ENCODE assay signal across 15 mouse cellular contexts in genomic region chr1:85809256-85809655, GRCm38 (mm10). TPM values are rescaled to one million over a fixed set of nuclear protein-coding genes. Genes with fewer than 3 reads are reported as not detected.
DNase-seq lines count a peak whose midpoint lies in the region; TF ChIP-seq lines count a peak whose summit lies in the region.
"Had no signal": no experiment of that assay in that cellular context is flagged by ENCODE, and none has a peak within 500 bp of the region (broad histone marks: within the 10 kb centered on the region; RNA-seq: fewer than 3 reads in every experiment).

No protein-coding gene starts in this region.

- no peak for DNase-seq in kidney, adult 2 months
- DNase-seq in kidney, adult 8-10 months, result no peak
- peak; percentile 36 for DNase-seq in splenic B cell, adult 2 months (ENCODE audit: low read depth, low spot score)
- DNase-seq in thymus, postnatal 0 days (ENCODE audit: low spot score), result no peak
- DNase-seq in kidney, postnatal 4 days, result no peak
- DNase-seq: adrenal gland, postnatal 10 days; cerebellum, adult 8-10 months; embryo, embryonic 11 days; forebrain, postnatal 0 days; liver, postnatal 0 days had no signal

- TF ChIP-seq CTCF in kidney, adult 2 months (conservative IDR thresholded peaks at IDR 0.05; ENCODE audit: insufficient read depth, insufficient read length, low read depth, low read length), result no peak
- TF ChIP-seq CTCF in bone marrow macrophage, adult 2 months (IDR thresholded peaks at IDR 0.05; ENCODE audit: low read depth, low read length), result no peak
- no peak for TF ChIP-seq CTCF in embryonic fibroblast, embryonic 13.5 days (IDR thresholded peaks at IDR 0.05; ENCODE audit: borderline replicate concordance, insufficient read depth, low read length)

- no peak for TF ChIP-seq POLR2A in kidney, adult 2 months (IDR thresholded peaks at IDR 0.05; ENCODE audit: low read depth, low read length)
- no peak for TF ChIP-seq POLR2A in bone marrow macrophage, adult 2 months (IDR thresholded peaks at IDR 0.05; ENCODE audit: borderline replicate concordance, low read depth, low read length)
- no peak for TF ChIP-seq POLR2A in embryonic fibroblast, embryonic 13.5 days (IDR thresholded peaks at IDR 0.05; ENCODE audit: low read depth, low read length)

- no peaks in the 10 kb centered on the region for H3K36me3 ChIP-seq in kidney, adult 2 months (ENCODE audit: control insufficient read depth, insufficient read depth, low read length)
- H3K36me3 ChIP-seq in splenic B cell, adult 2 months (ENCODE audit: control insufficient read depth, insufficient read depth, low read length, poor library complexity, severe bottlenecking), result 0 out of 2 replicates have a peak, but pooled peaks cover 3% of the 10 kb centered on the region
- H3K36me3 ChIP-seq: limb, embryonic 13.5 days had no signal

- 0 out of 2 replicates have a peak overlapping the region, but pooled peaks have one; percentile 55 for H3K27ac ChIP-seq in kidney, adult 2 months (ENCODE audit: insufficient read depth, low read depth, low read length)
- peak overlapping the region; percentile 87 for H3K27ac ChIP-seq in bone marrow macrophage, adult 2 months (ENCODE audit: insufficient read depth, low read depth, low read length)
- peak overlapping the region; percentile 11; the same call in 1 of the 2 replicates for H3K27ac ChIP-seq in embryonic fibroblast, embryonic 13.5 days (ENCODE audit: insufficient read depth, low read length)
- H3K27ac ChIP-seq: hindbrain, postnatal 0 days; left cerebral cortex, adult 2 months; limb, embryonic 13.5 days had no signal

- H3K27me3 ChIP-seq in kidney, adult 2 months (replicated peaks; ENCODE audit: control insufficient read depth, insufficient read depth, low read length), result no peaks in the 10 kb centered on the region
- H3K27me3 ChIP-seq in splenic B cell, adult 2 months (ENCODE audit: control insufficient read depth, insufficient read depth, low read length, poor library complexity, severe bottlenecking), result no peaks in the 10 kb centered on the region
- H3K27me3 ChIP-seq: limb, embryonic 13.5 days had no signal

- H3K4me3 ChIP-seq in kidney, adult 2 months (ENCODE audit: insufficient read depth, low read depth, low read length), result no peak overlapping the region
- H3K4me3 ChIP-seq in bone marrow macrophage, adult 2 months (ENCODE audit: insufficient read depth, low read length), result peak overlapping the region; percentile 10; the same call in 1 of the 2 replicates
- no peak overlapping the region for H3K4me3 ChIP-seq in embryonic fibroblast, embryonic 13.5 days (ENCODE audit: insufficient read depth, low read length)
- H3K4me3 ChIP-seq: left cerebral cortex, adult 2 months; limb, embryonic 13.5 days had no signal

- 64% methylated on average over 4 of the region's 4 CpGs for WGBS in kidney, adult 2 months

- peaks cover 35% of the 10 kb centered on the region for H3K4me1 ChIP-seq in kidney, adult 2 months (ENCODE audit: control insufficient read depth, insufficient read depth, low read length)
- H3K4me1 ChIP-seq in bone marrow macrophage, adult 2 months (ENCODE audit: control insufficient read depth, insufficient read depth, low read length), result peaks cover 53% of the 10 kb centered on the region
- H3K4me1 ChIP-seq in embryonic fibroblast, embryonic 13.5 days (ENCODE audit: control insufficient read depth, insufficient read depth, low read length), result peaks cover 3% of the 10 kb centered on the region; the same call in 1 of the 2 replicates

RNA-seq across cellular contexts. Expression of gene Cab39, which starts 16.0 kb away (rescaled TPM):
- 38.1 and 41.8 TPM in 2 replicates for polyA plus RNA-seq in kidney, adult 2 months (2012; rRNA removed)
- 110 and 119 TPM in 2 replicates for polyA plus RNA-seq in bone marrow macrophage, adult 2 months (2012; ENCODE audit: insufficient read depth, insufficient read length, missing spikeins)
- 72.4 and 72.7 TPM in 2 replicates for polyA plus RNA-seq in embryonic fibroblast, embryonic 13.5 days (2011; ENCODE audit: insufficient read length, low read depth, missing spikeins)
- 41.1 and 49.2 TPM in 2 replicates for polyA plus RNA-seq in thymus, postnatal 0 days (2015; fragmentation: Nextera tagmentation; extraction: Ambion mirVana)

RNA-seq across cellular contexts. Expression of gene A630001G21Rik, which starts 30.8 kb away (rescaled TPM):
- 1.2 and 2.5 TPM in 2 replicates for polyA plus RNA-seq in kidney, adult 2 months (2012; rRNA removed)
- polyA plus RNA-seq in bone marrow macrophage, adult 2 months (2012; ENCODE audit: insufficient read depth, insufficient read length, missing spikeins), result 110 and 111 TPM in 2 replicates
- 1.1 and 3.5 TPM in 2 replicates for polyA plus RNA-seq in embryonic fibroblast, embryonic 13.5 days (2011; ENCODE audit: insufficient read length, low read depth, missing spikeins)
- polyA plus RNA-seq in thymus, postnatal 0 days (2015; fragmentation: Nextera tagmentation; extraction: Ambion mirVana), result 18.0 and 20.3 TPM in 2 replicates

Comparison
In these comparisons a context has a peak if more than half of its experiments do, and no peak if none do; other contexts are left out.
1. H3K27ac ChIP-seq: peak in every context shown above with its lines; median percentile 87 in bone marrow macrophage, adult 2 months; 55 in kidney, adult 2 months; 11 in embryonic fibroblast, embryonic 13.5 days.